Mouse (Mus musculus): ENCODE results near the gene Adcy9. TPM values are rescaled to one million over a fixed set of nuclear protein-coding genes. Genes with fewer than 3 reads are reported as not detected.

Gene Adcy9
- polyA plus RNA-seq, 1 experiment from 2014 or later, result 4.0 TPM

DNA sequence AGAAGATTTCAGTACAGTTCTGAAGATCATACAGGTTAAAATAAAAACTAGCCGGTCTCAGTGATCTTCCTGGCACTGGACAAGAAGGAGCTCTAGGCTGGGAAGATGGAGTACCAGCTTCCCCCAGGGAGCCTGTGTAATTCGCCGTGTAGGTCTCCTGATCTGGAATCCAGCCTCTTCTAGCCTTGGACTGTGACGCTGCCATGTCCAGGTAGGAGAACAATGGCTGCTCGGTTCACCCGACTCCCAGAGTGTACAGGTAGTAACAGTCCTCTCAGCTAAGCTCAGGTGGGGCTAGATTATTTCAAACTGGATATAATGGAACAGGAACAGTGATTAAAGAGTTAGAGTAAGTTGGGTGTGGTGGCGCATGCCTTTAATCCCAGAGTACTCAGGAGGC, 120.0 kb downstream of the Adcy9 start:
- H3K27me3 ChIP-seq (replicated peaks; ENCODE audit: control insufficient read depth, insufficient read depth, low read length), result no peaks in the 10 kb centered on the region

DNA sequence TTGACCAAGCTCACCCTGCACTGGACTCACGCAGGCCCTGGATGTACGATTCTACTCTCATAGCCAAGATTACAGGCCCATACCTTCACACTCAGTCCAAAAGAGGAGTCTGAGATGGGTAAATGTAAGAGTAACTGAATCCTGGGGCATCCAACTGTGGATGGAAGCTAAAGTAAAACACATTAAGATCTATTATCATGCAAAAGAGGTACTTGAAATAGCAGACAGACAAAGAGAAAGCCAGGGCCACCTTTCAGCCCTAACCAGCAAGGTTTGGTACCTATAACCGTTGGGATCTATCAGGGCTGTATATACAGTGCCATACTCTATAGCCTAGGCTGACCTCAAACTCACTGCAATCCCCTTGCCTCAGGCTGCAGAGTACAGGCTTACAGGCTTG, 127.0 kb downstream of the Adcy9 start:
- no peaks in the 10 kb centered on the region for H3K9me3 ChIP-seq (ENCODE audit: control insufficient read depth, low read length)
- H3K36me3 ChIP-seq (ENCODE audit: control insufficient read depth, insufficient read depth, low read length), result peaks cover 4% of the 10 kb centered on the region; the same call in 1 of the 2 replicates
- no peaks in the 10 kb centered on the region for H3K4me1 ChIP-seq (ENCODE audit: control insufficient read depth, insufficient read depth, low read depth, low read length)
- H3K27me3 ChIP-seq (replicated peaks; ENCODE audit: control insufficient read depth, insufficient read depth, low read length), result no peaks in the 10 kb centered on the region
- 85% methylated on average over 3 of the region's 3 CpGs for WGBS
- no peak overlapping the region for H3K4me2 ChIP-seq (ENCODE audit: low read length)
- H3K27ac ChIP-seq (ENCODE audit: low read depth, low read length), result no peak overlapping the region
- no peak for ATAC-seq
- no peak overlapping the region for H3K4me3 ChIP-seq (ENCODE audit: low read length)
- H3K9ac ChIP-seq (ENCODE audit: low read depth, low read length), result no peak overlapping the region

More for the DNA sequence above, 120.0 kb downstream of the Adcy9 start:
- 86% methylated on average over 7 of the region's 7 CpGs for WGBS
- H3K36me3 ChIP-seq (ENCODE audit: control insufficient read depth, insufficient read depth, low read length), result peaks cover 8% of the 10 kb centered on the region
- no peak overlapping the region for H3K4me2 ChIP-seq (ENCODE audit: low read length)
- no peaks in the 10 kb centered on the region for H3K4me1 ChIP-seq (ENCODE audit: control insufficient read depth, insufficient read depth, low read depth, low read length)
- no peak overlapping the region for H3K4me3 ChIP-seq (ENCODE audit: low read length)
- no peak for ATAC-seq
- no peak overlapping the region for H3K9ac ChIP-seq (ENCODE audit: low read depth, low read length)
- no peak overlapping the region for H3K27ac ChIP-seq (ENCODE audit: low read depth, low read length)
- no peaks in the 10 kb centered on the region for H3K9me3 ChIP-seq (ENCODE audit: control insufficient read depth, low read length)

DNA sequence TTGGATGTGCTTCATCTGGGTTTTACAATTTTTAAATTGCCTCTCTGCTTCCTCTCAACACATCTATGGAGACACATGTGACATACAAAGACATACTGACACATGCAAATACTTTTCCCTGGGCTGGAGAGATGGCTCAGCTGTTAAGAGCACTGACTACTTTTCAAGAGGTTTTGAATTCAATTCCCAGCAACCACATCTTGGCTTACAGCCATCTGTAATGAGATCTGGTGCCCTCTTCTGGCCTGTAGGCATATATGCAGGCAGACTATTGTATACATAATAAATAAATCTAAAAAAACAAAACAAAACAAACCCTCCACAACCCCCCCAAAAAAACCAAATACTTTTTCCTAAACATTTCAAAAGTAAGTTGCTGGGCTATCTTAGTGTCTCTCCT, 130.8 kb downstream of the Adcy9 start:
- H3K36me3 ChIP-seq (ENCODE audit: control insufficient read depth, insufficient read depth, low read length), result peaks cover 5% of the 10 kb centered on the region; the same call in 1 of the 2 replicates
- H3K27ac ChIP-seq (ENCODE audit: low read depth, low read length), result no peak overlapping the region
- no peak overlapping the region for H3K4me2 ChIP-seq (ENCODE audit: low read length)

DNA sequence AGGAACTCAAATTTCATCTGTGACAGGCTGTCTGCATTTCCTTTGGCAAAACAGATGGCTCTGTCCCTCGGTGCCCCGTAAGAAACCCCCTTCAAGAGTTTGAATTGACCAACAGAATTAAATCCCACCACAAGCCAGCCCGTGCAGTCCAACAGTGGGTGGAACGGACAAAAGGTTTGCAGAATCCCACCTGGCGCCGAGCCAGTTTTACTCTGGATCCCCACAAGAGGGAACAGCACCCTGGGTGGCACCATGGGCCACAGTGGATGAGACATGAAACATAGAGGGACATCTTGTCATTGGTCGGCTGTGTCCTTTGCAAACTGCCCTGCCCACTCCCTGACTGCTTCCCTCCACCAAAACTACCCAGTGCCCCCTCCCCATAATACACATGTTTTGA, 133.7 kb downstream of the Adcy9 start:
- Histone ChIP-seq H3K4me1 (ENCODE audit: control insufficient read depth, insufficient read depth, low read depth, low read length) (no peaks in the 10 kb centered on the region), H3K9ac (ENCODE audit: low read depth, low read length) (no peak overlapping the region), H3K36me3 (ENCODE audit: control insufficient read depth, insufficient read depth, low read length) (peaks cover 5% of the 10 kb centered on the region; the same call in 1 of the 2 replicates), H3K27ac (ENCODE audit: low read depth, low read length) (no peak overlapping the region), H3K4me3 (ENCODE audit: low read length) (no peak overlapping the region), H3K4me2 (ENCODE audit: low read length) (no peak overlapping the region), H3K9me3 (ENCODE audit: control insufficient read depth, low read length) (no peaks in the 10 kb centered on the region), H3K27me3 (replicated peaks; ENCODE audit: control insufficient read depth, insufficient read depth, low read length) (no peaks in the 10 kb centered on the region)
- 72% methylated on average over 7 of the region's 7 CpGs for WGBS
- ATAC-seq, result no peak

More for the DNA sequence above, 130.8 kb downstream of the Adcy9 start:
- Histone ChIP-seq H3K27me3 (replicated peaks; ENCODE audit: control insufficient read depth, insufficient read depth, low read length) (no peaks in the 10 kb centered on the region), H3K4me3 (ENCODE audit: low read length) (no peak overlapping the region), H3K9ac (ENCODE audit: low read depth, low read length) (no peak overlapping the region), H3K4me1 (ENCODE audit: control insufficient read depth, insufficient read depth, low read depth, low read length) (no peaks in the 10 kb centered on the region), H3K9me3 (ENCODE audit: control insufficient read depth, low read length) (no peaks in the 10 kb centered on the region)
- ATAC-seq, result no peak

DNA sequence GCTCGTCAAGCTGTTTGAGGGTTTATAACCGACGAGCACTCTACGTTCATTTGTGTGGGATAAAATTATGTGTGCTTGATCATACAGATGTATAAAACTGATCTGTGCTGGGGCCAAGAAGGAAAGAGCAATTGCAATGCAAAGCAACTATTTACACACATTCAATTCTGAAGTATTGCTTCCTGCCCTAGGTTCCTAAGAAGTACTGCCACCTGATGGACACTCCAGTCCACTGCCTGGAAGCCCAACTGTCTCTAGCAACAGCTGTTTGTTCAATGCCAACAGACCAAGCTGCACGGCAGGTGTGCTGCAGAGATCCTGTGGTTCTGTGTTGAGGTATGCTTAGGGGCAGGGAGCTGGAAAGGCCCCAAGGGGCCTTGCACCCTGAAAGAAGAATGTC, 135.0 kb downstream of the Adcy9 start:
- Histone ChIP-seq H3K4me2 (ENCODE audit: low read length) (no peak overlapping the region), H3K9me3 (ENCODE audit: control insufficient read depth, low read length) (no peaks in the 10 kb centered on the region), H3K4me3 (ENCODE audit: low read length) (no peak overlapping the region), H3K27ac (ENCODE audit: low read depth, low read length) (no peak overlapping the region), H3K9ac (ENCODE audit: low read depth, low read length) (no peak overlapping the region), H3K4me1 (ENCODE audit: control insufficient read depth, insufficient read depth, low read depth, low read length) (no peaks in the 10 kb centered on the region), H3K27me3 (replicated peaks; ENCODE audit: control insufficient read depth, insufficient read depth, low read length) (no peaks in the 10 kb centered on the region), H3K36me3 (ENCODE audit: control insufficient read depth, insufficient read depth, low read length) (peaks cover 5% of the 10 kb centered on the region; the same call in 1 of the 2 replicates)
- ATAC-seq, result peak; percentile 48
- WGBS, result 81% methylated on average over 5 of the region's 5 CpGs

DNA sequence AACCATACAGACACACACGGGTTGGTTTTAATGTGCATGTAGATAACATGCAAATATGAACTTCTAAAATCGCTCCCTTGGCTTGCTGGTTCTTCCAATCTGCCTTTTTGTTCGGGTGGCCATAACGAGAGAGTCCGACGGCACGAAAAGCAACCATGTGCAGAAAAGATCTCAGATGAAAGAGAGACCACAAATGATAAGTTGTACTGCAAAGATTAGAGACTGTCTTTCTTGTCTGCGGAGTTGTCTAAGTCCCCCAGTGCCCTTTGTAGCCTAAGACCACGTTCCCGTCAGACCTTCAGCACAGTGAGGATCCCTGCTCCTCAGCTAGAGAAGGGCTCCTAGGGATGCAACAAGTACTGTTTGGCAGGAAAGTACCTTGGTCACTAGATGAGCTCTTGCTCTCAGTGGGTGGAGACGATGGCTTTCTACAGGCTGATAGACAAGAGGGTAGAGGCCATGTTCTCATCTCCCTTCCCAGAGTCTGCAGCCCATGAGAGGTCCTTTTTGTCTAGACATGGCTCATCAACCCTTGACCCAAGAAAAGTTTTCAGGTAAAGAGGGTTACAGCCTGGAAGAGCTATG, 136.9 kb downstream of the Adcy9 start:
- H3K9me3 ChIP-seq (ENCODE audit: control insufficient read depth, low read length), result no peaks in the 10 kb centered on the region
- no peak overlapping the region for H3K27ac ChIP-seq (ENCODE audit: low read depth, low read length)
- WGBS, result 89% methylated on average over 11 of the region's 11 CpGs
- H3K27me3 ChIP-seq (replicated peaks; ENCODE audit: control insufficient read depth, insufficient read depth, low read length), result no peaks in the 10 kb centered on the region
- no peak overlapping the region for H3K4me2 ChIP-seq (ENCODE audit: low read length)
- ATAC-seq, result no peak
- peaks cover 4% of the 10 kb centered on the region; the same call in 1 of the 2 replicates for H3K36me3 ChIP-seq (ENCODE audit: control insufficient read depth, insufficient read depth, low read length)
- no peaks in the 10 kb centered on the region for H3K4me1 ChIP-seq (ENCODE audit: control insufficient read depth, insufficient read depth, low read depth, low read length)
- H3K4me3 ChIP-seq (ENCODE audit: low read length), result no peak overlapping the region
- no peak overlapping the region for H3K9ac ChIP-seq (ENCODE audit: low read depth, low read length)

DNA sequence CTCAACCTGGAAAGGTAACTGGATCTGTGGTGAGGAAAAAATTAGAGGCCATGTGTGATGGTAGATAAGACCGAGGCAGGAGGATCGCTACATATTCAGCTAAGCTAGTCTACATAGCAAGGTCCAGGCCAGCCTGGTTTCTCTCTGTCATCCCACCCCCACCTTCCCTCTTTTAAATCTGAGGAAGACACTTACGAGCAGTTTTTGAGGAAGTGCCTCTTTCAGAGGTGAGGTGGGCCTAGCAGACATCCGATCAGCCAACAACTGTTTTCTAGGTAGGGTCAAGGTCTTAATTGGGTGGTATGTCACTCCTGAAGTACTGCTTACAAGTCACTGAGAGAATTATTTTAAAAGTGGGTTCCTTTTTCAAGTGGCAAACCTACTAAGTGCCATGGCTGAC, 138.8 kb downstream of the Adcy9 start:
- Histone ChIP-seq H3K4me2 (ENCODE audit: low read length) (no peak overlapping the region), H3K4me3 (ENCODE audit: low read length) (no peak overlapping the region), H3K9ac (ENCODE audit: low read depth, low read length) (no peak overlapping the region), H3K27me3 (replicated peaks; ENCODE audit: control insufficient read depth, insufficient read depth, low read length) (no peaks in the 10 kb centered on the region), H3K4me1 (ENCODE audit: control insufficient read depth, insufficient read depth, low read depth, low read length) (no peaks in the 10 kb centered on the region), H3K27ac (ENCODE audit: low read depth, low read length) (no peak overlapping the region), H3K36me3 (ENCODE audit: control insufficient read depth, insufficient read depth, low read length) (no peaks in the 10 kb centered on the region), H3K9me3 (ENCODE audit: control insufficient read depth, low read length) (no peaks in the 10 kb centered on the region)
- WGBS, result 86% methylated on average over 4 of the region's 4 CpGs
- no peak for ATAC-seq

DNA sequence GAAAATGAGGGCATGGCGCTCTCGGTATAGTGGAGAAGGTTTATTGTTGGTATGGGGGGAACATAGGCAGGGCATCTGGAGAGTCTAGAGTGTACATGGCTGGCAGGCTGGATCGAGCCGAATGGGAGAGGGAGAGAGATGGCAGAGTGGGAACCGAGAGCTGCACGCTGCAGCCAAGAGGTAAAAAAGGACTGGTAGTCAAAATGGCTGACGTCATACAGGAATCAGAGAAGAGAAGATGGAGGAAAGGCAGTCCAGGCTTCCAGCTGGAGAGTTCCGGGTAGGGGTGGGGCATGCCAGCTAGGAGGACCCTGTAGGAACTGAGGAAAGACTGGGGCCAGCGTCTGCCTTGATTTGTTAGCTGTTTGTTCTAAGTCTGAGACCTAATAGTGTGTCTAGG, 139.3 kb downstream of the Adcy9 start:
- Histone ChIP-seq H3K9me3 (ENCODE audit: control insufficient read depth, low read length) (no peaks in the 10 kb centered on the region), H3K4me1 (ENCODE audit: control insufficient read depth, insufficient read depth, low read depth, low read length) (no peaks in the 10 kb centered on the region), H3K4me3 (ENCODE audit: low read length) (no peak overlapping the region), H3K27me3 (replicated peaks; ENCODE audit: control insufficient read depth, insufficient read depth, low read length) (no peaks in the 10 kb centered on the region), H3K9ac (ENCODE audit: low read depth, low read length) (no peak overlapping the region), H3K27ac (ENCODE audit: low read depth, low read length) (no peak overlapping the region), H3K36me3 (ENCODE audit: control insufficient read depth, insufficient read depth, low read length) (no peaks in the 10 kb centered on the region), H3K4me2 (ENCODE audit: low read length) (no peak overlapping the region)
- ATAC-seq, result no peak
- 91% methylated on average over 9 of the region's 9 CpGs for whole genome bisulfite sequencing

DNA sequence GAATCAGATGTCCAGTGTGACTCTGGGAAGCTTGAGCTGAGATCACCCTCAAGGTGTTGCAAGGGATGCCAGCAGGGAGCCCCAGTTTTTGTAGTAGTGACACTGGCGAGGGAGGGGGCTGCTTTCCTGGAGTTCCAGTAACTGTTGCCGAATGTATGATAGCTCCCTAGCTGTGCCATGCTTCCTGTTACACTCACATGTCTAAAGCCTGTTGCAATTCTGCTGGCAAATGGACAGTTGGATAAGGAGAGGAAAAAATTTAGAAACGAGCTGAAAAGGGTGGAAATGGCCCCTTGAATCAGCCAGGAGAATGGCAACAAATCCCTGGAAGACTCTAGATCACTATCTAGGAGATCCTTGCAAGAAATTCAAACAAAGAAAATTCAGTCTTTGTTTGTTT, 140.7 kb downstream of the Adcy9 start:
- Histone ChIP-seq H3K9ac (ENCODE audit: low read depth, low read length) (no peak overlapping the region), H3K9me3 (ENCODE audit: control insufficient read depth, low read length) (no peaks in the 10 kb centered on the region), H3K27ac (ENCODE audit: low read depth, low read length) (no peak overlapping the region), H3K36me3 (ENCODE audit: control insufficient read depth, insufficient read depth, low read length) (no peaks in the 10 kb centered on the region), H3K4me3 (ENCODE audit: low read length) (no peak overlapping the region), H3K27me3 (replicated peaks; ENCODE audit: control insufficient read depth, insufficient read depth, low read length) (no peaks in the 10 kb centered on the region), H3K4me2 (ENCODE audit: low read length) (no peak overlapping the region), H3K4me1 (ENCODE audit: control insufficient read depth, insufficient read depth, low read depth, low read length) (no peaks in the 10 kb centered on the region)
- WGBS, result 78% methylated on average over 3 of the region's 3 CpGs
- ATAC-seq, result no peak

DNA sequence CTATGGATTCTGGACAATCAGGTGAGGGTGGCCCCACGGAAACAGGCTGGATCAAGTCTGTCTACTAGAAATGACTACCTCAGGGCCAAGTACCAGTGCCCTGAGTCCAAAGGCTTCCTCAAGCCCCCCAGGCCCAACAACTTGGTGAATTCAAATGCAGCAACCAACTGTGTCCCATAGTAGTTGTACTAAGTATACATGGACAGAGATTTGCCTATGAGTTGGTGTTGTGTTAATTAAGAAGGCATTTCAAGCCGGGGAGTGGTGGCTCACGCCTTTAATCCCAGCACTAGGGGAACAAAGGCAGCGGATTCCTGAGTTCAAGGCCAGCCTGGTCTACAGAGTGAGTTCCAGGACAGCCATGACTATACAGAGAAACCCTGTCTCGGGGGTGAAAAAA, 143.7 kb downstream of the Adcy9 start:
- no peaks in the 10 kb centered on the region for H3K27me3 ChIP-seq (replicated peaks; ENCODE audit: control insufficient read depth, insufficient read depth, low read length)
- WGBS, result 85% methylated on average over 5 of the region's 5 CpGs
- ATAC-seq, result no peak
- H3K4me3 ChIP-seq (ENCODE audit: low read length), result no peak overlapping the region
- H3K27ac ChIP-seq (ENCODE audit: low read depth, low read length), result no peak overlapping the region
- no peak overlapping the region for H3K9ac ChIP-seq (ENCODE audit: low read depth, low read length)
- no peaks in the 10 kb centered on the region for H3K36me3 ChIP-seq (ENCODE audit: control insufficient read depth, insufficient read depth, low read length)
- no peak overlapping the region for H3K4me2 ChIP-seq (ENCODE audit: low read length)
- H3K9me3 ChIP-seq (ENCODE audit: control insufficient read depth, low read length), result no peaks in the 10 kb centered on the region
- H3K4me1 ChIP-seq (ENCODE audit: control insufficient read depth, insufficient read depth, low read depth, low read length), result no peaks in the 10 kb centered on the region
